Mouse (Mus musculus) cerebellum, adult 8-10 months (tissue): Measurements from ENCODE around the gene Tmprss13.

ENCODE experiments used
- DNase-seq: peaks from one replicate; pipeline ENCODE4 v3.0.0; 2022

Gene Tmprss13

DNA sequence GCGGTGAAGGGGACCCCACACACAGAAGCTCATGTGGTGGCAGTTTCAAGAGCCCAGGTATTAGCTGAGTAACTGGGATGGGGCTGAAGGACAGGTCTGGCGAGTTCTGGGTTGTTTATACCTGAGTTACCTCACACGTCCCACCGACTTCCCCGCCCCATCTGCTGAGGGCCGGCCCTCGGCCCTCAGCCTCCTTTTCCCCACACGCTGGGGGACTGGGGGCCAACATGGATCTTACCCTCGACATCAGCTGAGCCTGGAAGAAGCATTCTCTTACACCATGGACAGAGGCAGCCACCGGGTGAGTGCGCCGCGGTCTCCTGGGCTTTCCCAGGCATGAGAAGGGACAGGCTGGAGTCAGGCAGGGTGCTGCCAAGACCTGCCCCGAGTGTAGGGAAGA lies at the start of gene Tmprss13:
Tmprss13 (plus strand) TSS at position 246 of the 400 bp plus-strand sequence.
- no peak for DNase-seq

DNA sequence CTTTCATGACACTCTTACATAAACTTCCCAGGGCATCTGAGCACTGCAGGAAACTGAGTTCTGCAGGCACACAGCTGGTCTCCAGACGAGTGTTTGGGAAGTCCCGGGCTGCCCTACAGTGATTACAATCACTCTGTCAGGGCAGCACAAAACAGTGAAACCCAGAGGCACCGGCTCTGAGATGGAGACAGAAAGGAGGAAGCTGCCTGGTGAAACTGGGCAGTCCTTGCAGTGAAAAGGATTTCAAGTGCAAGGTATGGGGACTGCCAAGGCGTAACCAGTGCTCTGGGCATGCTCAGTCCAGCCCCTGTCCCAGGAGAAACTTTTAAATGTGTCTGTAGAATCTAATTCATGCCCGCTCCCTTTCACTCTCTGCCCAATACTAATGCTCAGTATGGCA lies 46.7 kb upstream of the Tmprss13 start:
- no peak for DNase-seq

DNA sequence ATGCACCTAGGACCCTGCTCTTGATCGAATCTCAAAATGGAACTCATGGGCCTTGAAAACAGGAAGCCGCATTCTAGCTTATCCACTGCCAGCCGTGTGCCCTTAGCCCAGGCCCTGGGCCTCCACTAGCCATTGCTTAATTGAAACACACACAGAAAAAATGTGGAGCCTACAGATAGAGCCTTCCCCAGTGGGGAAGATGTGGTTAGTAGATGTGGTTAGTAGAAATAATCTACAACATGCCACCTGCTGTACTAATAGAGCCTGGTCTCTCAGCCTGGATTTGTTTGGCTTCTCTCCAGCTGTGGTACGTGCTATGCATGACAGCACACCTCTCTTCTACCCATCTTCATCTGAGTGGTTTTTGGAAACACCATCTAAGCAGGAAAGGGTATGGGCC lies 44.7 kb upstream of the Tmprss13 start:
- no peak for DNase-seq

DNA sequence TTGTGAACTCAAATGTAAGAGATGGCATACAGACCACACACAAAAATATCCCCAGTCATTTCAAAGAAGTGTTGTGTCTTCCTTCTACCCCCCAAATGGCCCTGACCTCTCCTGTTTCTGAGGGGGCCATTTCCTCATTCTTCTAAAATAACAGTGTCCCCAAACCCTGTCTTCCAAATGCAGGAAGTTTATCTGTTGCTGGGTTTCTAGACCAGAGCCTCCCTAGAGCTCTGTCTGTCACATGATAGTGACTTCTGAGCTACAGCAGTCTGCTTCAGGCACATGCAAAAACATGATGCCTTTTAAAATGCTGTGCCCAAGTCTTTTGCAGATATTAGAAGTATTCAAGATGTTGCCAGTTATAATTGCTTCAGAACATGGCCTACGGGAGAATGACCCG lies 44.3 kb upstream of the Tmprss13 start:
- DNase-seq, result no peak

DNA sequence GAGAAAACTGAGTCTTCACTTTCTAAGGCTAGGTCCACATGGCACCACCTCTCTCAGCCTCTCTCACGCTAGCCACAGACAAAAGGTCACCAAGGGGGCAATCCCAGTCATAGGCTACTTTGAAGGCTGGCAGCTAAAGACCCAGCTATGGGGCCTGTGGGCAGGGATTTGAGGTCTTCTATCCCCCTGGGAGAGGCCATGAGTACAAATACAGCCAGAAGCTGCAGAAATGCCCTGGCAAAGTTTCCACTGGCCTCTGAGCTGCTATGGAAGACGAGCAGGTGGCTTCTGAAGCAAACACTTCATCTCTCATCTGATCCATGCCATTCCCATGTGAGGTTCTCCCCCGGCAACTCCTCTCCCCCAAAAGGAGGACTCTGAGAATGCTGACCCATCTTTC lies 38.8 kb upstream of the Tmprss13 start:
- no peak for DNase-seq

DNA sequence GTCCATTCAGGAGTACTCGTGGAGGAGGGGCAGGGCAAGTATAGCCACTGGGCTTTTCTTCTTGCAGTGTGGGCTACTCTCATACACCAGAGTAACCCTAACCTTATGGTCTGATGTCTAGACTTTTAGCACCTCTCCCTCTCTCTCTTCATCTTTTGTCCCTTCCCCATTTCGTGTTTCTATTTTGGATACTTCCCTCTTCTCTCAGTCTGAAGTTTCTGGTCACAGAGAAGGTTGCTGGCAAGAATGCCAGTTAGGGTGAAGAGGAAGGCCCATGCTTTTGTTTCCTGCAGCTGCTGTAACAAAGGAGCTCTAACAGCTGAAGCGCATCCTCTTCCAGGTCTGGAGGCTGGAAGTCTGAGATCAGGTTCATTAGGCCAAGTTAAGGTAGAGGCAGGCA lies 38.0 kb upstream of the Tmprss13 start:
- DNase-seq, result no peak

DNA sequence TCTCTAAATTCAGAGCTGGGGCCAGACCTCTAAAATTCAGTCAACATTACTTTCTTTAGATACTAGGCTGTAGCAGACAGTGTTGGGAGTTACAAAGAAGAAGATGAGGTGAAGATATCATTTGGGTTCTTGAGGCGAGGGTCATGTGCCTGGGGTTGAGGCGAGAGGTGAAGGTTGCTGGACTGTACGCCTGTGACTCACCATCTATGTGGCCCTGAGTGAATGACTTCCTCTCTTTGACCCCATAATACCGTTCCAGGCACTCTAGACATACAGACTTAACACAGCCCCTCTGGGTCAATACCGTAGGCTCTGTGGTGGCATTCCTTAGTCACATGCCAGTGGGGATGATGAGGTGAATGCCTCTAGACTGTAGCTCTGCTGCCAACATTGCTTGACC lies 36.4 kb upstream of the Tmprss13 start:
- no peak for DNase-seq

DNA sequence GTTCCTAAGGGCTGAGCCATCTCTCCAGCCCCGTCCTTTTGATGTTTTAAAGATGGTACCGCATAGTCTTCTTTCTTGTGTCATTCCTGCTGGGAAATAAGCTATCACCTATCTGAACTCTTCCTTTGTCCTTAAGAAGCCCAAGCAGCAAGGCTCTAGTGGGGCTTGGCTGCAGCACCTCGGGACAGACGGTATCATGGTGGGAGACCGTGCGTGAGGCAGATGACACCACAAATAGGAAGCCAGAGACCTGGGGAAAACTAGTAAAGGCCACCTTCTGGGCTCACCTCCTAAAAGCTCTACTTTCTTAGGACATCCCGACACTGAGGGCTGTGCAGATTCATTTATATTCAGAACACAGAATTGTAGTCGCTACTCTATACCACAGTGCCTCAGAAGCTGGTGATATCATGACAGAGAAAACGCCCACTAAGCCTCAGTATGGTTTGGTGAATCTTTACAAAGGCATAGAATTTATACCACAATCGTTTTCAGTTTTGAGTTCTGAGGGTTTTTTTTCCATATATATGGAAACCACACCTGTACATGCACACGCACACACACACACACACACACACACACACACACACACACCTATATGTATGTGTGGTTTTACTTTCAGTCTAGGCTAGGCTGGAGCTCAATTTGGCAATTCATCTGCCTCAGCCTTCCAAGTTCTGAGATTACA lies 27.3 kb upstream of the Tmprss13 start:
- peak; percentile 75 for DNase-seq

DNA sequence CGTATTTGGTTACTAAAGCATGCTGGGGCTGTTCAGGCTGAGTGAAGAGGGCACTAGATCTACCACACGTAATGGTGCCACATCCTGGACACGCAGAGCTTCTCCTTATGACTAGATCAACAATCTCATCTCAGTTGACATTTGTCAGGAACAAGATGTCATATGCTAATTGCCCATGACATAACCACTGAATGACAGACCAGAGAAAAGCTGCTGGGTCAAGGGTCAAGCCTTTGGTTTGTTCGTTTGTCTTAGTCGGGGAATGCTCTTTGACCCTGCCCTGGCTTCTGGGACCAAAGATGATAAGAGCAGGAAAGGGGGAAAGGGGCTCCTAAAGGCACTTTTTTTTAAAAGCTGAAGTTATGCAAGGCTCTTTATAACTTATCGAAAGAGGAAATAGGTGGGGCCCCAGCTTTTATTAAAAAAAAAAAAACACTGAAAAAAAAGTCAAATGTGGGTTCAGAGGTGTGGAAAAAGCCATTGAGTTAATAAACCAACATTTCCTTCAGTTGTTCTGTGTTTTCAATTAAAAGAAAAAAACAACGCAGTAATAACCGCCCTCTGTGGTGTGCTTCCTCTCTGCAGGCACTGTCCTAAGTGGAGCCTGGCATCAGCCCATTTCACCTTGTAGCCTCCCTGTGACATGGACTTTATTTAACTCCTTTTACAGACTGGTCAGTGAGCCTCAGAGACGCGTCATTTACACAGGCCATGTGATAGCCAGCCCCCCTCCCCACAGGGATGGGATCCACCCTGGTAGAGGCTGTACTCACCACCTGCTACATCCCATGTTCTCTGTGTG lies 24.5 kb upstream of the Tmprss13 start:
- no peak for DNase-seq

DNA sequence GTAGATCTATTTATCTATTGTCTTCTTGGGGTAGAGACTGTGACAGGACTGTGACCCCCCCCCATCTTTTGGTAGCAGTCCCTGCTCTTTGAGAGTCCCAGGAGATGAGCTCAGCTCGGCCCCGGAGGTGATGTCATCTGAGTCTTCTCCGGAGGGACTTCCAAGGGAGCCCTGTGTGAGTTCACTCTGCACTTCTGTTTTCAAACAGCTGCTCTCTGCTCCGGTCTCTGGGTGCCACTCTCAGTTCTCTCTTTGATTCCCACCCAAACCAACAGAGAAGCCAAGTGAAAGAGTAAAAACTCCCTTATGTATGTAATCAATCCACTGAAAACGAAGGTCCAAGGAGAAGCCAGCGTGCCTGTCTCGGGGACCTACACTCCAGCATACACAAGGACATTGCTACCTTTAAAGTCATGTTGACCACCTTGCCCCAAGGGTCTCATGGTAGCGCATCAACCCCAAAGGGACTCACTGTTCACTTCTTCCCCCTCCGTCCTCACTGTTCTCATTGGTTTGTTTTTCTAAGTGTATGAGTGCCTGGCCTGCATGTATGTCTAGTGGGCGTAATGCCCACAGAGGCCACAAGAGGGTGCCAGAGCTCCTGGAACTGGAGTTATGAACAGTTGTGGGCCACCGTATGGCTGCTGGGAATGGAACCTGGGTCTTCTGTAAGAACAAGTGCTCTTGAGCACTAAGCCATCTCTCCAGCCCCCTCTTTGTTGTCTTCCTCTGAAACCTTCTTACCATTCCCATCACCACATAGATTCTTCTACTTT lies 19.5 kb upstream of the Tmprss13 start:
- no peak for DNase-seq

DNA sequence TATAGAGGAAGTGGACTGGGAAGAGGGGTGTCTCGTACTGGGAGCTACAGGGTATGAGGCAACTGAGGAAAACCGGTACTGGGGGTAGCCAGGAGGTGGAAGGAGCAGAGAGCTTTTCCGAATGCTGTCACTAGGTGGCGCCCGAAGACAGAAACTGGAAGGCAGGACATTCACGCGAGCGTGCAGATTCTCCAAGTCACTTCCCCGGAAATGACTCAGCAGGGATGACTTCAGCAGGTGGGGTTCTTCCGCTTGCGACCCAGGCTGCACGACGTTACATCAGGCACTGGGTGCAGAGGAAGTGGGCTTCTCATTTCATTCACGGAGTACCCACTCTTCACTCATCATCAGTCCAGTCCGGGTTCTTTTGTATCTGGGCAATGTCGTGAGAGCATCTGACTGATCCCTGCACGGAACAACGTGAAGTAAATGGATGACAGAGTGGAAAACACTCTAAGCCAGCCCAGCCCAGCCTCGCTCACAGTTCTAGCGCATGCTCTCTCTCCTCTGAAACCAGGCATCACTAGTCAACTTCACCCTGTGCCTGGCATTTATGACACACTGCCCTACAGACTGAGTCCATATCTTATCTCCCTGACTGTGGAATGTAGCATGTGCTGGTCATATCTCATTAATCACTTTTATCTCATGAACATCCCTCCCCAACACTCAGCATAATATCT lies 18.3 kb upstream of the Tmprss13 start:
- peak; percentile 97 for DNase-seq

DNA sequence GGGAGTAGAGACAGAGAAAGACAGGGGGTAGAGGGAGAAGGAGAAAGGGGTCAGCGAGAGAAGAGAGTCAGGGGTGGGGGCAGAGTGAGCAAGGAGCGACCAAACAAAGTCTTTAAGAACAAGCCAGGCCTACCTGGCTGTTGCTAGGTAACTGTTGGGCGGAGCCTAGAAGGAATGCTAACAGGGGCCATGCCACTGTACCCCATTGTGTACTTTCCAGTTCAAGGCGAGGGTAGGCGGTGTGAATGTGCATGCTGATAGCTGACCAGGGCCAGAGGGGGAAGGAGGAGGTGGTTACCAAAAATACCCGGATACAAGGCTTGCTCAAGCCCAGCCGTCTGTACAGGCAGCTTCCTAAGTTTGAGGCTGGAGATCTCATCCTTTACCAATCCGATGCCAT lies 17.1 kb upstream of the Tmprss13 start:
- no peak for DNase-seq

DNA sequence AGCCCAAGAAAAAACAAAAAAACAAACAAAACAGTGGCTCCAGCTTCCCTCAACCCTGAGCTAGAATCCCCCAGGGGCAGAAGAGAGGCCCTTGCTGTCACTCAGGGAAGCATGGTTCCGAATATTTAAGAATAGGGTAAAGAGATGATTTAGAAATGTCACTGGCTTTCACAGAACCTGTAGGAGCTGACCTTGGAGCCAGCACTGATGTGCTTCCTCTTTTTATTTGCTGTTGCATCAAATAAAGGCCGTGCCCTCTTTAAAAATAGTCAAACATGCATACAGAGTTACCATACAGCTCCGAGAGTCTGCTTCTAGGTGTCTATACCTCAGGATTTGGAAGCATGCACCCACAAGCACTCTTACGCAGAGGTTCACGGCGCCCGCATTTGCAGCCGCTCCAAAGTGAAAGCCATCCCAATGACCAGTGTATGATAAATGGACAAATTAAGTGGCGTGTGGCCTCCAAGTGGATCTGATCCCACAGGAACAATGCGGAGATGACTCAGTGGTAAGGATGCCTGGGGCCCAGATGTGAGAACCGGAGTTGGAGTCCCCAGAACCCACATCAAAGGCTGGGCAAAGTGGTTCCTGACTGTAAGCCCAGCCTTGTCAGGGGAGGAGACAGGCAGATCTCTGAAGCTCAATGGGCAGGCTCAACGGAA lies 12.0 kb upstream of the Tmprss13 start:
- DNase-seq, result no peak

DNA sequence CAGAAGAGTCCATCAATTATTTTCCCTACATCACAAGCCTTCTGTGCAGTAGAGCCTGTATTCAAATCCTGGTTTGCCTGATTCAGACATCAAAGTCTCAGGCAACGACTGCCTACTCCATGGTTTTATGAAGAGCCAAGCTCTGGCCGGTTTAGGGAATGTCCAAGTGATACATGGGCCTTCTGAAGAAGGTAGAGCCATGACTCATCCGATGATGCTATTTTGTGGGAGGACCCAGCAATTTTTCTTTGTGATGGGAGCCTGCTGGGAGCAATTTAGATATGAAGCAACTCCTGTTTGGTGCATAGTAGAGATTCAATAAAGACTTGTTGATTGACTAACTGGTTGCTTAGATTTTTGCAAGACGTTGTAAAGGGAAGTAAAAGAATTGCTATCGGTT lies 10.4 kb upstream of the Tmprss13 start:
- DNase-seq, result no peak

DNA sequence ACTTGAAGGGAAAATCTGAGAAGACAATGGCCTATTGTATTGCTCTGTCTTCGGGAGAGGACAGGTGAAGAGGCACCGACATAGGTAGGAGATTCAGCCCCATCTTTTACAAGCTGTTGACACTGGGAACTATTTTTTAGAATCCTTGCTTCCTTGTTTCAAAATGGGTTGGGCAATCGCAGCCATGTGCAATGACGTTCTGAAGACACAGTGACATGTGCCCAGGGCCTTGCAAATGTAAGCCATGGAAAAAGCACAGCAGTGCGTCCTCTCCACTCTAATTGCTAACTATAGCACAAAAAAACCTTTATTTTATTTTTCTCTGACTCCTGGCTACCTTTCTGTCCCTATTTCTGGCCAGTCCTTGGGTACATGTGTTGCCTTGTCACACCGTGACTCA lies 7.0 kb upstream of the Tmprss13 start:
- DNase-seq, result no peak

DNA sequence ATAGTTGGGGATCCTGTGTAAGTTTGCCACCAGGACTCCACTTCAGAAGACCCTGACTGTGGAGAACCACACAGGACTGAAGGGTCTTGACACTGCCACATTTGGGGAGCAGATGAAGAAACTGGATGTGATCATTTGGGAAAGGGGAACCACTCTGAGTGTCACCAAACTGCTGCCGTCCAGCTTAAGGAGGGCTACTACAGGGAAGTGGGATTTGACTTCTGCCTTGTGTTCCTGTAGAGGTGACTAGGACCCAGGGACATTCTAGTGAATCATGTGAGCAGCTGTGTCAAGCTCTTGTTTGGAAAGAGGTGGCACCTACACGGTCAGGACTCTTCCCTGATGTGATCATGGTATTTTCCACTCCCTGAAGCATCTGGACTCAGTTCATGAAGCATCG lies 5.0 kb upstream of the Tmprss13 start:
- DNase-seq, result no peak

DNA sequence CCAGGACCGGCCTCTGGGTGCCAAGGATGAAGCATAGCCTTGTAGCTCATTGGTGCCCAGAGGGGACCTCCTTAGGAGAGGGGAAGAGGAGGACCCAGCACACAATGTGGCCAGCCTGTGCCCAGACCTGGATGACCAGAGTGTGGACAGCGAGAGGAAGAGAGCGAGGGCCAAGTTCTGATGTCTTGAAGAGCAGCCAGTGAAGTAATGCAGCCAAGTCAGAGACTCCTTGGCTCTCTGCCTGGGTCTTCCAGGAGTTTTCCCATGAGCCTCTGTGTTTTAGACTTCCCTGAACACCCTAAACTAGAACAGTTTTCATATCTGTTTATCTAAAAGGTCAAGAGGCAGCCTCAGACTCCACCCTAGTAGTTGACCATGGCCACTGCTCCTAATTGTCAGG lies 1.3 kb upstream of the Tmprss13 start:
- no peak for DNase-seq

DNA sequence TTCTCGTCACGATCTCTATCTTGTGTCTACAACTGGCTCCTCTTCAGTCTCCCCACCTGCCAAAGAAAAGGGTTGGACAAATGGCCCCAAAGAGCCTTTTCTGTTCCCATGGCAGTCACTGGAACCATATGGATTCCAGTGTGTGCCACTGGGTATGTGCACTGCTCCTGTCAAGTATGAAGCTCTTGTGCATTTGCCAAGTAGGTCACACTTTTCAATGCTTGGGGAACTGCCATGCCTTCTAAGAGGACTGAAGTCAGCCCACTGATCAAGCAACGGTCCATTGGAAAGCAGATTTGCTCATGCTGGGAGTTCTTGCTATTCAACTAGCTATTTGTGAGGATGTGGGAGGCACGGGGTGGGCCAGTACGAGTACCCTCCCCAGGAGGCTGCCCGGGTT lies 2.6 kb downstream of the Tmprss13 start:
- no peak for DNase-seq

DNA sequence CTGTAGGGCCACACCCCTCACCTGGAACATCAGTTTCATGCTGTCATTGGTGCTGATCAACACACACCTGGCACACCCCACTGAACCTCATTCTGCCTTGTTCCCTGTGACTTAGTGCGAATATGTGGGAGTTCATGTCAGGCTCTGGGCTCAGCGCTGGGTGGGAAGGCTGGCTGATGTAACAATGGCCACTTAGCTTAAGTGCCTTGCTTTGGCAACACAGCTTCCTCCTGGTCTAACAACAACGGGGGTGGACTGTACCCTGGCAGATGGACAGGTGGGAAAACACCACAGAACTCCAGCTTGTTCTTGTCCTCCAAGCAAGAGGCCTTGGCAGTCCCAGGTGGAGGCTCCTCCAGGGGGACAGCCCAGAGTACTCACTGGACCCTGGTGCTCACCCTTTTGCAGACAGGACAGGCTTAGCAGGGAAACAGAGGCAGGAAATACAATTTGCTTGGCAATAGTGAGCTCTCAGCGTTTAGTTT lies 3.1 kb downstream of the Tmprss13 start:
- DNase-seq, result no peak

DNA sequence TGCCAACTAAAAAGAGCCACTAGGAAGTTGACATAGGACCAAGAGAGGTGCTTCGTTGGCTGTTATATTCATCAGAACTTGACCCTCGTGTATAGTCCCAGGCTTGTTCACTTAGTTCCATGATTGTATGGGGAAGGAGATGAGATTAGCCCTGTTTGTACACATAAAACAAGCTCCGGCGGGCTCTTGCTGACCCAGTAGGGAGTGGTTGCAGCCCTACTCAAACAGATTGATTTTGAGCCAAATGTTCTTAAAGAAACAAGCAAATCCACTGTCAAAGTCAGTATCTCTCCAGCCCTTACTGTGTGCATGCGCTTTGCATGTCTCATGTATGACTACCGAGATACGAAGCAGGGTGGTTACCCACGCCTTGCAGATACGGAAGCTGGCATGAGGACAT lies 7.5 kb downstream of the Tmprss13 start:
- DNase-seq, result no peak

DNA sequence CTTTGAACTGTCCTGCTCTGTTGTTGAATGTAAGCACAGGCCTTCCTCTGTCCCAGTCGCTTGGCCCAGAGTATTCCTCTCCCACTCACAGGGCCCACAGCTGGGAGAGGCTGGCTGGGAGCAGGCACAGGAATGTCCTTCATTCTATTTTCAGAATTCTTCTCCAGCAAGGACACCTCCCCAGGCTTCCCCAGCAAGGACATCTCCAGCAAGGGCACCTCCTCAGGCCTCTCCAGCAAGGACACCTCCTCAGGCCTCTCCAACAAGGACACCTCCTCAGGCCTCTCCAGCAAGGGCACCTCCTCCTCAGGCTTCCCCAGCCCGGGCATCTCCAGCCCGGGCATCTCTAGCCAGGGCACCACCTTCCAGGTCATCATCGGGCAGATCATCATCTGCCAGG lies 9.4 kb downstream of the Tmprss13 start:
- DNase-seq, result no peak

DNA sequence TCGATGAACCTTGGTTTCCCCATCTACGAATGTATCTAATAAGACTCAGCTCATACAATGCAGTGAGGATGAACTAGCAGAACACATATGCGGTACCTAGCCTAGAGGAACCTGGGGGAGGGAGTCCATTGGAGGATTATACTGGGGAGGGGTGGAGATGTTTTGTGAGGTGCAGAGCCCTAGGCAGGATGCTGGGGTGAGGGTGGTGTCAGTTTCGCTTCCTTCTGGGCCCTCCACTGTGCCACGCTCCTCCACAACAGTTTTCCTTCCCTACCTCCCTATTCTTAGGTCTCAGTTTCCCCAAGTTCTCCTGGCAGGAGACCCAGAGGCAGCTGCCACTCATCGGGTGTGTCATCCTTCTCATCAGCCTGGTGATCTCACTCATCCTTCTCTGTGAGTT lies 10.7 kb downstream of the Tmprss13 start:
- no peak for DNase-seq

DNA sequence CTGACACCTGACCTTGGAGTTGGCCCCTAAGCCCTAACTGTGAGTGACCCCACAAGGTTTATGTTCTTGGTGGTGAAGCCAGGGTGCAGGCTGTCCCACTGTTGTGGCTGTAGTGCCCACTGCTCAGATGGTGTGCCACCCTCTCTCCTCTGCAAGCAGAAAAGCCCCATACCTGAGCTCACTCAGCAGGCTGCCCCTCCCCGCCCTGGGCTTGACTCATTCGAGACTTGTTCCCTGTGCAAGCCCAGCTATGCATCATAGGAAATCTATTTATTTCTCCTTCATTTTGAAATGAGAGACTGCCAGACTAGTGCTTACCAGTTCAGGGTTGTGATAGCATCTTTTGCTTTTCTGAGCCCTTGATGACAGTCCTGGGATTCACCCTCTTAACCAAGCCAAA lies 18.5 kb downstream of the Tmprss13 start:
- no peak for DNase-seq
